Mouse (Mus musculus) cortical plate, adult 2 months (tissue): ENCODE measurements around the gene Nhlrc4.
A peak's percentile ranks its signal among the peaks of the same experiment; 100 is the strongest.

Source experiments
- CTCF ChIP-seq: fragments of 200-500 bp; IDR thresholded peaks from 2 replicates; pipeline ENCODE4 v1.5.1; 2011; ENCODE audit warnings: mild to moderate bottlenecking, control low read depth, low read length; ENCODE audit not compliant: insufficient read depth; ENCODE audit errors: extremely low read depth
- POLR2A ChIP-seq: fragments of 200-500 bp; IDR thresholded peaks from 2 replicates; pipeline ENCODE4 v1.6.1; 2011; ENCODE audit warnings: mild to moderate bottlenecking, low read length, control low read depth; ENCODE audit not compliant: insufficient read depth; ENCODE audit errors: extremely low read depth

DNA sequence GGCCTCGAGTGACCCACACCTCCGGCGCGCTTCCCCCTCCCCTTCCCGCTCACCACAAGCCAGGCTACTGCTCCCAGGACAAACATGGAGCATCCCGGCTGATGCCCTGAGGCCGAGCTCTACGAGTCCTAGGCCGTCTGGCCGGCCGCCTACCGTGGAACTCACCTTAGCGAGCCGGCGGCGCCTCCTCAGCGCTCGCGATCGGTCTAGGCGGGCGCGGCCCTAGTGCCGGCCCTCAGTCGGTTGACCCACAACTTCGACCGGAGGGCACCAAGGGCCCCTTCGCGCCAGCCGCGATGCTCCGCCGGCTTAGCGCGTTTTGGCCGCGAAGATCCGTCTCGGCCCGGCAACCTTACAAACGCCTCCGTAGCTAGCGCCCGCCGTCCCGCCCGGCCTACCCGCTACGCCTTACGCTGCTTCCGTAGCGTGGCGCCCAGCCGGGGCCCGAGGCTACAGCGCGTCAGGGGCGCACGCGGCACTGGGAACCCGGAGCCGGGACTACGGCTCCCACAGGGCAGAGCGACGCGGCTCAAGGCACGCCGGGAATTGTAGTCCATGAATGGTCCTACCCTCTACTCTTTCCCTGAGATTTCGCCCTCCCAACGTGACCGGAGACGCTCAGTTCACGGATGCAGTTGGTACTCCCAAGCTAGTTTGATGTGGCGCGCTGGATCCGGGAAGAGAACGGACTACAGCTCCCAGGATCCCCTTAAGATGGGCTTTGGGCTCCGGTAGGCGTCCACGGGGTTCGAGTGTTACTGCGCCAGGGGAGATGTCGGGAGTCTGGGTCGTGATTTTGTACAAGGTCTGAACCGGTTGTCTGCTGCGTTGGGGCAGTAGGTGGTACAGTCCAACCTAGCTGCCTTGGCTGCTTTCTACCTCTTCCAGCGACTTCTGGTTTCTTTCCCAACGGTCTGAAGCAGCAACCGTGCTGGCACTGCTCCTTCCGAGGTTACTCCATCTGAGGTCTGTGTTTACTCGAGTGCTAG, 40.8 kb upstream of the Nhlrc4 start, which contains the start of gene Capn15:
- TF ChIP-seq POLR2A (peak; percentile 88; the same call in 1 of the 2 replicates), CTCF (no peak)
